Mouse (Mus musculus): ENCODE measurements around the gene Wbp11. TPM values are rescaled to one million over a fixed set of nuclear protein-coding genes. Genes with fewer than 3 reads are reported as not detected.

Wbp11 gene
- polyA plus RNA-seq, 1 experiment: 65.9 TPM

GRCm38 (mm10) chr6:136865360-136865759 lies 37.3 kb upstream of the Wbp11 start:
- H3K27me3 ChIP-seq (ENCODE audit: control insufficient read depth, insufficient read depth, insufficient read length): no peaks in the 10 kb centered on the region
- no peaks in the 10 kb centered on the region for H3K36me3 ChIP-seq (ENCODE audit: control insufficient read depth, insufficient read depth)
- TF ChIP-seq FOSL1 (IDR thresholded peaks at IDR 0.05; ENCODE audit: insufficient read depth, low read length, poor library complexity, severe bottlenecking): no peak
- no peak for TF ChIP-seq MYOG (IDR thresholded peaks at IDR 0.05; ENCODE audit: control insufficient read depth, extremely low read depth, insufficient read length)
- no peak for TF ChIP-seq CEBPB (IDR thresholded peaks at IDR 0.05; ENCODE audit: low read depth)
- no peak for TF ChIP-seq MYOD1 (IDR thresholded peaks at IDR 0.05; ENCODE audit: control insufficient read depth, insufficient read length, low read depth)
- no peak for TF ChIP-seq MAX (IDR thresholded peaks at IDR 0.05)
- no peak for TF ChIP-seq CTCF (IDR thresholded peaks at IDR 0.05; ENCODE audit: control insufficient read depth, insufficient read depth, insufficient read length)
- TF ChIP-seq USF1 (IDR thresholded peaks at IDR 0.05; ENCODE audit: low read depth): no peak
- no peak overlapping the region for H3ac ChIP-seq (ENCODE audit: control insufficient read depth, insufficient read length, low read depth)
- no peaks in the 10 kb centered on the region for H3K79me2 ChIP-seq (ENCODE audit: control insufficient read depth, insufficient read depth)
- no peak overlapping the region for H3K4me3 ChIP-seq (ENCODE audit: insufficient read depth, poor library complexity, severe bottlenecking)
- H3K79me3 ChIP-seq (ENCODE audit: low read depth): no peaks in the 10 kb centered on the region

DNA sequence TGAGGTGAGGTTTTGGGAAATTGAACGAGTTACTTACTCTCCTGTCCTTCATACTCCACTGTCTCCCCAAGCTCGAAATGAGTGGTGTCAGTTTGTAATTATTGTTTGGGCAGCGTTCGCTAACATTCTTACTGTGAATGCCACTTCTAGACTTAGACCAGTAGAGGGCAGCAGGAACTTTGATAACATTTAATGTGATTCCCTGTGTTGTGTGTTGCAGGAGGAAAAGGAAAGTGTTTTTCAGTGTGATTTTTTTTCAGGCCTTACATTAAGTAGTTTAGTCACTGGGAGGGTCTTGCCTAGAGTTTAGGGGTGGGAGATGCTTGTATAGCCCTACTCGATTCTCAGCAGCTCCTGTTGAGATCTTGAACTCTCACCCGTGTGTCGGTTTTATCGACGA lies 33.0 kb upstream of the Wbp11 start:
- no peaks in the 10 kb centered on the region for H3K27me3 ChIP-seq (ENCODE audit: control insufficient read depth, insufficient read depth, insufficient read length)
- TF ChIP-seq CEBPB (IDR thresholded peaks at IDR 0.05; ENCODE audit: low read depth) (no peak), FOSL1 (IDR thresholded peaks at IDR 0.05; ENCODE audit: insufficient read depth, low read length, poor library complexity, severe bottlenecking) (no peak), USF1 (IDR thresholded peaks at IDR 0.05; ENCODE audit: low read depth) (no peak), MYOD1 (IDR thresholded peaks at IDR 0.05; ENCODE audit: control insufficient read depth, insufficient read length, low read depth) (no peak), MYOG (IDR thresholded peaks at IDR 0.05; ENCODE audit: control insufficient read depth, extremely low read depth, insufficient read length) (no peak), CTCF (IDR thresholded peaks at IDR 0.05; ENCODE audit: control insufficient read depth, insufficient read depth, insufficient read length) (no peak), MAX (IDR thresholded peaks at IDR 0.05) (no peak)
- H3K79me2 ChIP-seq (ENCODE audit: control insufficient read depth, insufficient read depth): no peaks in the 10 kb centered on the region

GRCm38 (mm10) chr6:136858420-136858819 lies 30.4 kb upstream of the Wbp11 start:
- no peak overlapping the region for H3ac ChIP-seq (ENCODE audit: control insufficient read depth, insufficient read length, low read depth)
- H3K27me3 ChIP-seq (ENCODE audit: control insufficient read depth, insufficient read depth, insufficient read length): no peaks in the 10 kb centered on the region
- H3K36me3 ChIP-seq (ENCODE audit: control insufficient read depth, insufficient read depth): no peaks in the 10 kb centered on the region
- no peaks in the 10 kb centered on the region for H3K79me2 ChIP-seq (ENCODE audit: control insufficient read depth, insufficient read depth)
- TF ChIP-seq MAX (IDR thresholded peaks at IDR 0.05) (no peak), USF1 (IDR thresholded peaks at IDR 0.05; ENCODE audit: low read depth) (no peak), CEBPB (IDR thresholded peaks at IDR 0.05; ENCODE audit: low read depth) (no peak), CTCF (IDR thresholded peaks at IDR 0.05; ENCODE audit: control insufficient read depth, insufficient read depth, insufficient read length) (no peak), FOSL1 (IDR thresholded peaks at IDR 0.05; ENCODE audit: insufficient read depth, low read length, poor library complexity, severe bottlenecking) (no peak), MYOD1 (IDR thresholded peaks at IDR 0.05; ENCODE audit: control insufficient read depth, insufficient read length, low read depth) (no peak), MYOG (IDR thresholded peaks at IDR 0.05; ENCODE audit: control insufficient read depth, extremely low read depth, insufficient read length) (no peak)
- H3K4me3 ChIP-seq (ENCODE audit: insufficient read depth, poor library complexity, severe bottlenecking): no peak overlapping the region
- no peaks in the 10 kb centered on the region for H3K79me3 ChIP-seq (ENCODE audit: low read depth)

More for the DNA sequence above, 33.0 kb upstream of the Wbp11 start:
- Histone ChIP-seq H3K4me3 (ENCODE audit: insufficient read depth, poor library complexity, severe bottlenecking) (no peak overlapping the region), H3K36me3 (ENCODE audit: control insufficient read depth, insufficient read depth) (no peaks in the 10 kb centered on the region), H3ac (ENCODE audit: control insufficient read depth, insufficient read length, low read depth) (peak overlapping the region; percentile 14), H3K79me3 (ENCODE audit: low read depth) (no peaks in the 10 kb centered on the region)

DNA sequence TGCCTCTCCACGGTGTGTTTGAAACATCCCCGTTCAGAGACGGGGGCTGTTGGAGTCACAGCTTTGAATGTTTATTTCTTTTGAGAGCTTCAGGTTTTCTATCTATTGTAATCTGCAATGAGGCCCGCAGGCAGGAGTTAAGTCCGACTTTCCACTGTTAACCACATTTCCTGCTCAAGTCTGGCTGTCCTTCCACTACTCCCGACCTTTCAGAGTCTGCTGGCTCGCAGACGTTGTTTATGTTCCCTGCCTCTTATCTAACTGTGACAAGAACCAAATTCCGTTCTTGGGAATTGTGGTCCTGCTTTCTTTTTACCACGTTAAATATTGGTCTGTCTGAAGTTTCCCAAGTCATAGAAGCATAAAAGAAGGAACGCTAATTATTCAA lies 29.8 kb upstream of the Wbp11 start:
- H3K79me3 ChIP-seq (ENCODE audit: low read depth): no peaks in the 10 kb centered on the region
- H3K36me3 ChIP-seq (ENCODE audit: control insufficient read depth, insufficient read depth): no peaks in the 10 kb centered on the region
- TF ChIP-seq MAX (IDR thresholded peaks at IDR 0.05) (no peak), USF1 (IDR thresholded peaks at IDR 0.05; ENCODE audit: low read depth) (no peak), MYOG (IDR thresholded peaks at IDR 0.05; ENCODE audit: control insufficient read depth, extremely low read depth, insufficient read length) (no peak), FOSL1 (IDR thresholded peaks at IDR 0.05; ENCODE audit: insufficient read depth, low read length, poor library complexity, severe bottlenecking) (no peak), CTCF (IDR thresholded peaks at IDR 0.05; ENCODE audit: control insufficient read depth, insufficient read depth, insufficient read length) (no peak), MYOD1 (IDR thresholded peaks at IDR 0.05; ENCODE audit: control insufficient read depth, insufficient read length, low read depth) (no peak), CEBPB (IDR thresholded peaks at IDR 0.05; ENCODE audit: low read depth) (no peak)
- no peak overlapping the region for H3ac ChIP-seq (ENCODE audit: control insufficient read depth, insufficient read length, low read depth)
- H3K4me3 ChIP-seq (ENCODE audit: insufficient read depth, poor library complexity, severe bottlenecking): no peak overlapping the region
- H3K27me3 ChIP-seq (ENCODE audit: control insufficient read depth, insufficient read depth, insufficient read length): no peaks in the 10 kb centered on the region
- no peaks in the 10 kb centered on the region for H3K79me2 ChIP-seq (ENCODE audit: control insufficient read depth, insufficient read depth)

- H3K79me3 ChIP-seq (ENCODE audit: low read depth): no peaks in the 10 kb centered on the region
- no peak within 1 kb of the TSS for H3ac ChIP-seq (ENCODE audit: control insufficient read depth, insufficient read length, low read depth)
- no peak for TF ChIP-seq CEBPB (IDR thresholded peaks at IDR 0.05; ENCODE audit: low read depth)
- TF ChIP-seq MYOD1 (IDR thresholded peaks at IDR 0.05; ENCODE audit: control insufficient read depth, insufficient read length, low read depth): no peak
- TF ChIP-seq CTCF (IDR thresholded peaks at IDR 0.05; ENCODE audit: control insufficient read depth, insufficient read depth, insufficient read length): no peak
- no peak for TF ChIP-seq MYOG (IDR thresholded peaks at IDR 0.05; ENCODE audit: control insufficient read depth, extremely low read depth, insufficient read length)
- no peaks in the 10 kb centered on the region for H3K27me3 ChIP-seq (ENCODE audit: control insufficient read depth, insufficient read depth, insufficient read length)
- no peaks in the 10 kb centered on the region for H3K36me3 ChIP-seq (ENCODE audit: control insufficient read depth, insufficient read depth)
- H3K4me3 ChIP-seq (ENCODE audit: insufficient read depth, poor library complexity, severe bottlenecking): no peak within 1 kb of the TSS
- no peaks in the 10 kb centered on the region for H3K79me2 ChIP-seq (ENCODE audit: control insufficient read depth, insufficient read depth)
These were observed 29.3 kb upstream of the Wbp11 start, which contains the start of gene Art4 for GRCm38 (mm10) chr6:136857186-136857872. TSS of gene Art4 (minus strand) at chr6:136857733.
